In the genomic region with DNA sequence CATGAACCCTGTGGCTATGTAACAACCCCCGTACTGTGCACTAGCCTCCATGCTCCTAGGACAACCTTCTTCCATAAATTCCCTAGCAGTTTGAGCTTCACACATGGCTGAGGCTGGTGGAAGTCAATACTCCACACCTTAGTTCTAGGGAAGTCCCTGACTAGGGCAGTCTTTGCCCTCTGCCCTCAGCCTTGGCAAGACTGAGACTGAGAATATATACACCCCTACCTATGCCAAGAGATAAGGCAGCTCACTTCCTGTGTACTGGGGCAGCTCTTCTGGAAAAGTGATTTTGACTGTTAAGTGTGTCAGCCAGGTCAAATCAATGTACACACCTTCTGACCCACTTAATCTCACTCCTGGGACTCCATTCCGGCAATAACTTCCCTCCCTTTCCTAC, we compare ENCODE assay signal across 9 mouse cellular contexts. TPM values are rescaled to one million over a fixed set of nuclear protein-coding genes. Genes with fewer than 3 reads are reported as not detected.
DNase-seq lines count a peak whose midpoint lies in the region; ATAC-seq and TF ChIP-seq lines count a peak whose summit lies in the region.
"Had no signal": no experiment of that assay in that cellular context is flagged by ENCODE, and none has a peak within 500 bp of the region (broad histone marks: within the 10 kb centered on the region; RNA-seq: fewer than 3 reads in every experiment).

No protein-coding gene starts in this region.

- no peak for TF ChIP-seq POLR2A in MEL (IDR thresholded peaks at IDR 0.05; ENCODE audit: control insufficient read depth in 1 of 2, insufficient read depth in 1 of 2, low read depth in 1 of 2, low read length in 2 of 2, poor library complexity in 1 of 2)
- no peak for TF ChIP-seq POLR2A in small intestine, adult 2 months (IDR thresholded peaks at IDR 0.05; ENCODE audit: low read depth, low read length)

- H3K79me2 ChIP-seq in MEL (ENCODE audit: control insufficient read depth, insufficient read depth, low read length, poor library complexity), result no peaks in the 10 kb centered on the region

- no peaks in the 10 kb centered on the region for H3K9me3 ChIP-seq in MEL (replicated peaks; ENCODE audit: insufficient read depth, low read length)
- H3K9me3 ChIP-seq in intestine, postnatal 0 days (ENCODE audit: control insufficient read depth), result no peaks in the 10 kb centered on the region
- H3K9me3 ChIP-seq: forebrain, embryonic 10.5 days; limb, embryonic 13.5 days had no signal

- 0 out of 4 replicates have a peak, but pooled peaks of 1 of the 2 experiments have one; percentile 17 for TF ChIP-seq EP300 in MEL (IDR thresholded peaks at IDR 0.05; ENCODE audit: low read depth in 1 of 2, low read length in 2 of 2)

- no peak for TF ChIP-seq CTCF in layer of hippocampus, adult 2 months (conservative IDR thresholded peaks at IDR 0.05)
- no peak for TF ChIP-seq CTCF in MEL (IDR thresholded peaks at IDR 0.05 in 2 of 3, conservative IDR thresholded peaks at IDR 0.05 in 1 of 3; ENCODE audit: control insufficient read depth in 1 of 3, insufficient read depth in 1 of 3, low read depth in 2 of 3, low read length in 3 of 3, poor library complexity in 1 of 3, severe bottlenecking in 1 of 3)
- TF ChIP-seq CTCF in intestine, postnatal 0 days (IDR thresholded peaks at IDR 0.05; ENCODE audit: low read depth), result no peak
- no peak for TF ChIP-seq CTCF in small intestine, adult 2 months (IDR thresholded peaks at IDR 0.05; ENCODE audit: extremely low read depth, insufficient read length, insufficient replicate concordance, low read depth, low read length)

- no peak for DNase-seq in layer of hippocampus, adult 2 months (ENCODE audit: low spot score in 2 of 2)
- no peak for DNase-seq in layer of hippocampus, postnatal 10 days (ENCODE audit: low spot score in 2 of 2)
- DNase-seq in MEL (ENCODE audit: low read depth, low spot score), result peak; percentile 41
- no peak for DNase-seq in retina, postnatal 1 day
- no peak for DNase-seq in layer of hippocampus, adult 9-11 months

- 16% methylated on average over 2 of the region's 2 CpGs for WGBS in intestine, postnatal 0 days
- 14% methylated on average over 2 of the region's 2 CpGs for WGBS in small intestine, adult 2 months

- H3K36me3 ChIP-seq in MEL (ENCODE audit: control insufficient read depth in 1 of 2, insufficient read depth in 2 of 2, low read length in 2 of 2), result peaks cover 0 to 17% of the 10 kb centered on the region in 2 experiments; a peak in 2 of 4 replicates
- H3K36me3 ChIP-seq in intestine, postnatal 0 days (ENCODE audit: control insufficient read depth, insufficient read depth), result no peaks in the 10 kb centered on the region
- 0 out of 2 replicates have a peak, but pooled peaks cover 2% of the 10 kb centered on the region for H3K36me3 ChIP-seq in small intestine, adult 2 months (ENCODE audit: control insufficient read depth, insufficient read depth, low read length)

- H3K9ac ChIP-seq in MEL (ENCODE audit: control insufficient read depth, low read depth, low read length, poor library complexity, severe bottlenecking), result no peak overlapping the region
- H3K9ac ChIP-seq in intestine, postnatal 0 days (ENCODE audit: low read depth, low read length), result no peak overlapping the region
- H3K9ac ChIP-seq: limb, embryonic 13.5 days had no signal

- H3K27ac ChIP-seq in layer of hippocampus, adult 2 months, result peak overlapping the region; percentile 63; the same call in 1 of the 2 replicates
- no peak overlapping the region for H3K27ac ChIP-seq in MEL (ENCODE audit: control insufficient read depth, low read depth, low read length)
- peak overlapping the region; percentile 68 for H3K27ac ChIP-seq in intestine, postnatal 0 days (ENCODE audit: low read depth, low read length)
- peak overlapping the region; percentile 11; the same call in 1 of the 2 replicates for H3K27ac ChIP-seq in small intestine, adult 2 months (ENCODE audit: insufficient read depth, low read depth, low read length)
- H3K27ac ChIP-seq: forebrain, embryonic 10.5 days; limb, embryonic 13.5 days had no signal

- ATAC-seq in intestine, postnatal 0 days, result peak; percentile 94

- H3K4me1 ChIP-seq in MEL (ENCODE audit: control insufficient read depth in 1 of 2, insufficient read depth in 2 of 2, low read length in 2 of 2), result peaks cover 7 to 24% of the 10 kb centered on the region in 2 experiments
- H3K4me1 ChIP-seq in intestine, postnatal 0 days (replicated peaks; ENCODE audit: control insufficient read depth, insufficient read depth, low read length), result peaks cover 36% of the 10 kb centered on the region
- peaks cover 52% of the 10 kb centered on the region for H3K4me1 ChIP-seq in small intestine, adult 2 months (ENCODE audit: control insufficient read depth, insufficient read depth, insufficient read length, low read length)

- no peaks in the 10 kb centered on the region for H3K27me3 ChIP-seq in MEL (ENCODE audit: control insufficient read depth in 1 of 2, insufficient read depth in 2 of 2, low read length in 2 of 2)
- no peaks in the 10 kb centered on the region for H3K27me3 ChIP-seq in intestine, postnatal 0 days (replicated peaks; ENCODE audit: control insufficient read depth, insufficient read depth, low read length)
- no peaks in the 10 kb centered on the region for H3K27me3 ChIP-seq in small intestine, adult 2 months (ENCODE audit: control insufficient read depth, insufficient read depth, low read length)
- H3K27me3 ChIP-seq: limb, embryonic 13.5 days had no signal

- H3K4me3 ChIP-seq in layer of hippocampus, adult 2 months, result no peak overlapping the region
- no peak overlapping the region for H3K4me3 ChIP-seq in MEL (ENCODE audit: control insufficient read depth in 1 of 2, insufficient read depth in 1 of 2, low read depth in 2 of 2, low read length in 2 of 2)
- no peak overlapping the region for H3K4me3 ChIP-seq in intestine, postnatal 0 days (ENCODE audit: low read depth, low read length)
- H3K4me3 ChIP-seq in small intestine, adult 2 months (ENCODE audit: low read depth, low read length), result no peak overlapping the region
- H3K4me3 ChIP-seq: forebrain, embryonic 10.5 days; limb, embryonic 13.5 days had no signal

- no peak for TF ChIP-seq RAD21 in MEL (IDR thresholded peaks at IDR 0.05; ENCODE audit: low read depth, low read length)

- H3K4me2 ChIP-seq in intestine, postnatal 0 days (replicated peaks; ENCODE audit: low read depth), result 0 out of 2 replicates have a peak overlapping the region, but pooled peaks have one; percentile 1
- H3K4me2 ChIP-seq: limb, embryonic 13.5 days had no signal

TF ChIP-seq in MEL, 35 proteins besides CTCF, POLR2A, EP300 and RAD21:
- TF ChIP-seq ETS1 (IDR thresholded peaks at IDR 0.05; ENCODE audit: low read depth, low read length) (0 out of 2 replicates have a peak, but pooled peaks have one; percentile 15), GATA1 (IDR thresholded peaks at IDR 0.05; ENCODE audit: low read depth, low read length) (peak; percentile 62), RCOR1 (IDR thresholded peaks at IDR 0.05; ENCODE audit: low read depth, low read length) (peak; percentile 71), ELF1 (IDR thresholded peaks at IDR 0.05; ENCODE audit: low read depth, low read length) (no peak)

RNA-seq across cellular contexts. Expression of a gene that starts 34.0 kb away (rescaled TPM):
- 1 to 10 TPM; 2.0 to 2.1 TPM for total RNA-seq in layer of hippocampus, adult 2 months (2021)
- total RNA-seq in layer of hippocampus, postnatal 10 days (2021), result 1 to 10 TPM; 1.6 to 3.3 TPM
- total RNA-seq in MEL (2012; rRNA removed), result 0.12 TPM in 1 of 2 replicates, not detected in the other
- polyA plus RNA-seq in MEL (2012; ENCODE audit: insufficient read depth in 1 of 2, insufficient read length in 2 of 2, low read depth in 1 of 2, low replicate concordance in 2 of 2, missing spikeins in 1 of 2), result under 1 TPM in 1 of 2 experiments, not detected in 1; 0.26 TPM
- polyA plus RNA-seq in intestine, postnatal 0 days (2015; fragmentation: Nextera tagmentation; extraction: Ambion mirVana), result not detected in 2 replicates
- polyA plus RNA-seq in small intestine, adult 2 months (2012; rRNA removed), result 0.09 and 0.13 TPM in 2 replicates

RNA-seq across cellular contexts. Expression of a gene that starts 39.6 kb away (rescaled TPM):
- total RNA-seq in layer of hippocampus, adult 2 months (2021), result 10 to 100 TPM; 27.0 to 30.0 TPM
- 10 to 100 TPM; 47.3 to 48.7 TPM for total RNA-seq in layer of hippocampus, postnatal 10 days (2021)
- total RNA-seq in MEL (2012; rRNA removed), result 16.7 and 24.8 TPM in 2 replicates
- 10 to 100 TPM in 1 of 2 experiments, not detected in 1; 29.9 TPM for polyA plus RNA-seq in MEL (2012; ENCODE audit: insufficient read depth in 1 of 2, insufficient read length in 2 of 2, low read depth in 1 of 2, low replicate concordance in 2 of 2, missing spikeins in 1 of 2)
- 30.5 and 33.3 TPM in 2 replicates for polyA plus RNA-seq in intestine, postnatal 0 days (2015; fragmentation: Nextera tagmentation; extraction: Ambion mirVana)
- 18.4 and 38.2 TPM in 2 replicates for polyA plus RNA-seq in small intestine, adult 2 months (2012; rRNA removed)
